Mouse (Mus musculus) kidney, postnatal 4 days (tissue): ENCODE data around the gene Gpr84.

Source experiments
- DNase-seq, 2 experiments: peaks; one replicate each; pipeline ENCODE4 v3.0.0; 2021; ENCODE audit warnings: mixed read lengths in 2 of 2

Gpr84 gene

GRCm38 (mm10) chr15:103310365-103310910, at the start of gene Gpr84:
Gpr84 (minus strand) TSS chr15:103310612.
- no peak for DNase-seq

GRCm38 (mm10) chr15:103359869-103360602, 49.6 kb upstream of the Gpr84 start:
- DNase-seq: no peak

DNA sequence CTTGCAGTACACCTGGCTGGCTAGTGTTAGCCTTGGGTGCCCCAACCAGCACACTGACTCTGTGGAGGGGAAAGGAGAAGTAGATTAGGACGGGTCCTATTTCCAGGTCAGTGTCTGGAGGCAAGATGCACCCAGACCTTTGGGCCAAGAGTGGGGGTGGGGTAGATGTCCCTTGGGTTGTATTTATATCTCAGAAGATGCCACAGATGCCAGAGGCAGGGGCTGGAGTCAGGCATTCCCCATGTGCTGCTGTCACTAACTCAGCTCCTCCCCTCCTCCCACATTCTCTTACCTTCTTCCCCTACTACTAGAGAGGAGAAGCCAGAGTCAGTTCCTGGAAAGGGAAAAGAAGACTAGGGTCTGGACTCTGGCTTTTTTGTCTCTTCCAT, 48.7 kb upstream of the Gpr84 start:
- no peak for DNase-seq

DNA sequence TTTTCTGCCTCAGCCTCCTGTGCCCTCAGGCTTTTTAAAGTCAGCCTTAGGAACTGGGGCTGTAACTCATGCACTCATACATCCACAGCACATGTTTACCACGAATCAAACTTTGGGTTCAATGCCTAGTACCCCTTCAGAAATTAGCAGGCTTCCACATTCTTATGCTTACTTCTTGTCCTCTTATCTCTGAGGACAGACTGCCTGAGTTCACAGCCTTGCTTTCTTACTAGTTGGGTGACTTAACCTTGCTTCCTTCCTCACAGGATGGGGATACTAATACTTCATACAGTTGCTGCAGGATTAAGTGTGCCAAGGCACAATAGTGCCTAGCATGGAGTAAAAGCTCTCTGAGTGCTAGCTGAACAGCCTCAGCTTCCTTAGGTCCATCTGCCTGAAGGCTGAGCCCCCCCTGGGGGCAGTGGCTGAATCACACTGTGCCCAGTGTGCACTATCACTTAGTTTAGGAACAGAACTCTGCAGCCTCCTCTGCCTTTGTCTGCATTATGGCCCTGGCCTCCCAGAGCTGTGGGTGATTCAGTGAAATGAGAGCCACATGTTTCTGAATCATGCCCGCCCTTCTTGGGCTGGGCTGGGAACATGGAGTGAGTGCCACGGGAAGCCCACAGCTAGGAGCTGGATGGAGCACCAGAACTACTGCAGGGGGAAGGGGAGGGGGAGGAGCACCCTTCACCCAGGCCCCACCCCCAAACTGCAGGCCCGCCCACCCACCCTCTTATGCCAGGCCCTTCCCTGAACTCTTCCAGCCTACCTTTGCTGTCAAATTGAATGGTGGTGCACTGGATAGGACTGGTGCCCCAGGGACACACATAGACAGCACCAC, 48.1 kb upstream of the Gpr84 start:
- peak in 1 of 2 experiments; percentile 43 for DNase-seq

DNA sequence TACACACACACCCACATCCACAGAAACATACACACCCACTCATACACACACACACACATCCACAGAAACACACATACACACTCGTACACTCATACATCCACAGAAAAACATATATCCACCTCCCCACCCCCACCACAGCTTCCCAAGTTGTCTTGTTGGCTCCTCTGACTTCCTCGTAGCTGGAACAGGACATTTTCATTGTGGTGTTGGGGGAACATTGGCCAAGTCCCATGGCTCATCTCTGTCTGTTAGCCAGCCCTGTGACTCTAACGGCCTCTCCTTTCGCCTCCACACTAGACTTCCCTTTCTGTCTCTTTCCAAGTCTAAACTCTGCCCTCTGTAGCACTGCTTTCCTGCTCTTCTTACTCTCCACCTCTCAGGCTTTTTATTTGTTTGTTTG, 47.4 kb upstream of the Gpr84 start:
- DNase-seq: no peak

- DNase-seq: no peak
Measured at GRCm38 (mm10) chr15:103356130-103356529, 45.7 kb upstream of the Gpr84 start.

DNA sequence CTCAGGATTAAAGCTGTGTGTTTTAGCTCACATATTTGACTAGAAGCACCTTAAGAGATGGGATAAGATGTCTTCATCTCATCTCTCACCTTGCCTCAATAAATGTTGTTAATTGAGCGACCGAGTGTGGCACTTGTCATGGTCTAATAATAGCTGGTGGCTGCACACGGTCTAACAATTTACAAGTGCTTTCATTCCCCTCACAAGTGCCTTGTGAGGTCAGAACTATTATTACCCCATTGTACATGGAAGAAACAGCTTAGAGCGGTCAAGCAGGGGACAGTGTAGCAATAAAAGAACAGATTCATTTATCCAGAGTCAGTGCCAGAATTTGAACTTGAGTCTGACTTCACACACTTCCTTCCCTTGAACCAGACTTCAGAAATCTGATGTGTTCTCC, 45.0 kb upstream of the Gpr84 start:
- DNase-seq: no peak

DNA sequence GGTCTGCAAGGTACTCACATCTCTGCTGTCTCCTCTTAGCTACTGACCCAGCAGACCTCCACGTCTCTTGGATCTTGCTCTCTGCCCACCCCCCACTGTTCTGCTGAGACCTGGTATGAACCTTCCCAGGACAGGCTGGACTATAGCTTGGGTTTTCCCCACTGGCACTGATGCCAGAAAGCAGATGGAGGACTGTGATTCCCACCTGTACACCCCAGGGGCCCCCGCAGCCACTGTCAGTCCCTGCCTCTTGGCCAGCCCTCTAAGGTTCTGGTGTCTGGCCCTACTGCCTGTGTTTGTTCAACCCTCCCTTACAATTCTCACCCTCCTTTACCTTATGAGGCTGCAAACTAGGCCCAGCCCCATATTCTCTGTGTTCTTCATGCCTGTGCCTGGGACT, 44.3 kb upstream of the Gpr84 start:
- no peak for DNase-seq

GRCm38 (mm10) chr15:103353511-103354256, 43.3 kb upstream of the Gpr84 start:
- DNase-seq: no peak

- peak; percentile 73 to 75 for DNase-seq
Measured at GRCm38 (mm10) chr15:103352856-103353255, 42.4 kb upstream of the Gpr84 start.

DNA sequence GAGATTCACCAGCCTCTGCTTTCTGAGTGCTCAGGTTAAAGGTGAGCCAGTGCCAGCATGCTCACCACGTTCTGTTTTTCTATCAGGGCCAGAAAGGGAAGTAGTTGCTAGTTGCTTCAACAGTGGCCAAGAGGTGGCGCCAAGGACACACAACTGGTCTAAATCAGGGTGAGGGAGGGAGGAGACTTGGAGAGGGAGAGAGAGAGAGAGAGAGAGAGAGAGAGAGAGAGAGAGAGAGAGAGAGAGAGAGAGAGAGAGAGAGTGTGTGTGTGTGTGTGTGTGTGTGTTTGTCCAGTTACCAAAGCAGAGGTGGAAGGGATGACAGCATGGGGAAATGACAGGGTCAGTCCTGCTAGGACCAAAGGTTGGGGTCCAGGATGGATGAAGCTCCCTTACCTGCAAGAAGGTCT, 36.9 kb upstream of the Gpr84 start:
- peak; percentile 81 to 86 for DNase-seq

- DNase-seq: no peak
Measured at GRCm38 (mm10) chr15:103345789-103346188, 35.4 kb upstream of the Gpr84 start.

GRCm38 (mm10) chr15:103343556-103343955, 33.1 kb upstream of the Gpr84 start:
- no peak for DNase-seq

DNA sequence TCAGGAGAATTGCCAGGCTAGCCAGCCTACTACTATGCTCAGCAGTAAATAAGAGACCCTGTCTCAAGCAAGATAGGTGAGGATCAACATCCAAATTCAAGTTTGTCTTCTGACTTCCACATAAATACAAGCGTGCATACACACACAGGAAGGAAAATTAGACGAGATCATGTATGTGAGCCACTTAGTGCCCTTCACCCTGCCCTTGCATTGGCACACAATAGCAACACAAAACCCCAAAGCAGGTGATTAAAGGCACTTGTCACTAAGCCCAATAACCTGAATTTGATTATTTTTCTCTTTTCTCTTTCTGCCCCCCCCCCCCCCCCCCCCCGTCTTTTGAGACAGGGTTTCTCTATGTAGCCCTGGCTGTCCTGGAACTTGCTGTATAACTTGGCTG, 32.6 kb upstream of the Gpr84 start:
- DNase-seq: no peak

DNA sequence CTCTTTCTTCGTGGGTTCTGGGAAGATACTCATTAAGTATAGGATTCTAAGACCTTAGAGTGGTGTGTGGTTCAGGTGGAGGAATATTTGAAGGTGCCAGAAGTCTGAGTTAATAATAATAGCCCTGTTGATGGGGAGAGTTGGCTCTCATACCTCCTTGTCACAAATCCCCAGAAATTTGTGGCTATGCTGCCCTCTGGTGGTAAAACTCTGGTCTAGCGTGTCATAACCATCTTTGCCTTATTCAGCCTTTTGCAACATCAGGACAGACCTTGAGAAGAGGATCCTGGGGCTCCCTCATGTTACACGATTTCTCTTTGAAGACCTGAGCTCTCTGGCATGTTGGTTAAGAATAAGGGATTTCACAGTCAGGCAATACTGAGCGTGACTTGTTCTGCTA, 32.0 kb upstream of the Gpr84 start:
- DNase-seq: peak; percentile 77 to 83

- DNase-seq: no peak
Measured at GRCm38 (mm10) chr15:103341547-103341946, 31.1 kb upstream of the Gpr84 start.

GRCm38 (mm10) chr15:103340786-103341185, 30.4 kb upstream of the Gpr84 start:
- DNase-seq: no peak

GRCm38 (mm10) chr15:103339961-103340337, 29.5 kb upstream of the Gpr84 start, which contains the start of gene Zfp385a:
Zfp385a (minus strand) TSS chr15:103340093.
- peak; percentile 71 to 75 for DNase-seq

GRCm38 (mm10) chr15:103339166-103339960, 29.0 kb upstream of the Gpr84 start:
- peak in 1 of 2 experiments; percentile 17 for DNase-seq

DNA sequence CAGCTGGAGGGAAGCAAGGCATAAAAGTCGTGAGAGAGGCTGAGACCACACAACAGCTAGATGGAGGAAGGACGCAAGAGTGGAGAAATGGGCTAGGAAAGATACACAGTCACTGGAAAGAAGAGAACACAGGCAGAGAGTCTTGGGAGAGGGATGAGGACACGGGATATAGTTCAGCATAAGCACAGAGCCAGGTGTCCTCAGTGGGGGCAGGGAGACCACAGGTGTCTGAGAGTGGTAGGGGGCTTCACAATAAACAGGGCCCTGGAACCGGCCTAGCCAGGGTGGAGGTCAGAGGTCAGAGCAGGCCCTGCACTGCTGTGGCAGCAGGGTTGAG, 28.4 kb upstream of the Gpr84 start:
- no peak for DNase-seq

GRCm38 (mm10) chr15:103336996-103337667, 26.7 kb upstream of the Gpr84 start:
- DNase-seq: no peak
